Mouse (Mus musculus) right cerebral cortex, adult 18-20 months (tissue): ENCODE results near the gene Olfr1245.
"Not testable (repeated sequence)": the region's sequence is repeated elsewhere in the genome, so short reads cannot be mapped to it uniquely, and the experiment has no call there.

Experiments
- DNase-seq: peaks from one replicate; pipeline ENCODE4 v3.0.0; 2022; ENCODE audit warnings: mixed read lengths

Gene Olfr1245

GRCm38 (mm10) chr2:89578347-89578746 lies at the start of gene Olfr1245:
TSS of gene Olfr1245 (minus strand) at chr2:89578447.
- no peak for DNase-seq

GRCm38 (mm10) chr2:89618145-89618544 lies 39.9 kb upstream of the Olfr1245 start, which contains the start of gene Olfr1248:
TSS of gene Olfr1248 (minus strand) at chr2:89618245.
- not testable (repeated sequence) for DNase-seq

DNA sequence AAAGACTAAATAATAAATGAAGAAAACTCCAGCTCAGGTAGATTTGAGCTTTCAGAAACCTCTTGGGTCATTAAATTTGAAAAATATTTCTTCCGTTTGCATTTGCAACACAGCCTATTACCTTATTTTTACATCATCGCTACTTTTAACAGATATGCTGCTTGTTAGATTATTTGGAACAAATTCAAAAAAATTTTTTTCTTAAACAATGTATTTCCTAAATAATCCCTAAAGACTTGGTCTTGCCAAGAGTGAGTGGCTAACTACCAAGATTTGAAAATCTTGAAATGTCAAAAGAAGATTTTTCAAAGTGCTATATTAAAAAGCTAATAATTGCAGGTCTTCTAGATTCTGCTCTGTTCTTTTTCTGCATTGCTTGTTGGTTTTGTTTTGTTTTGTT lies 35.8 kb upstream of the Olfr1245 start, which contains the start of gene Olfr1247:
Olfr1247 (minus strand) TSS at position 101 of the 400 bp plus-strand sequence.
- DNase-seq, result no peak

DNA sequence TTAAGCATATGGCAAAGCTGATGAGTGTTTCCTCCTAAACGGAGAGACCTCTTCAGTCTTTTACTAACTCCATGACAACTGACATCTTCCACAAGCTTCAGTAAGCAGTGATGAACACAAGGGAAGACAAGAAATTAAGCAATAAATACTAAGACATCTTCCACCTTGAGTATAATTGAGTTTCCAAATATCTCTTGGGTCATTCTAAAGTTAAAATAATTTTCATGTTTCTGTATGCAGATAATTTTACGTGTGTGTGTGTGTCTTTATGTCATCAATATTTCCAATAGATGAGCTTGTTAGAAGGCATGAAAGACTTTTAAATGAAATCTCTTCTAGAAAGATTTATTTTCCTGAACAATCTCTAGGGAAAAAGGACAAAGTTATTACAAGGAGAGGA lies 14.8 kb upstream of the Olfr1245 start, which contains the start of gene Olfr1246:
Olfr1246 (minus strand) TSS at position 101 of the 400 bp plus-strand sequence.
- DNase-seq, result no peak

DNA sequence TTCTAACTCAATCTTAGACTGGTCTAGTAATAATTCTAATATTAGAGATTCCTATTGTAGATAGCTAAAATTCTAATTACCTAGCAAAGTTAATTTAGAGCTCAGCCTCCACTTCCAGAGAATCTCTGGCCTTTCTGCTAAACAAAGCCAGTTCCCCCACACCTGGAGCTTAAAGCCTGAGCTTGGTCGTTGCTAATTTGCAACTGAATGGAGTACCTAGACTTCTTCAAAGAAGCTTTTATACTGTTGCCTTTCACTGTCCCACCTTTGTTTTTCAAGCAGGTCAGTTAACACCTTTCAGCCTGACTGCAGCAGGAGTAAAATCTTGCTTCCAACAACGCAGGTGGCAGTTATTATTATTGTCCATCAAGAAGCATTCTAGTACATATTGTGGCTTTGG lies 15.5 kb downstream of the Olfr1245 start:
- not testable (repeated sequence) for DNase-seq

DNA sequence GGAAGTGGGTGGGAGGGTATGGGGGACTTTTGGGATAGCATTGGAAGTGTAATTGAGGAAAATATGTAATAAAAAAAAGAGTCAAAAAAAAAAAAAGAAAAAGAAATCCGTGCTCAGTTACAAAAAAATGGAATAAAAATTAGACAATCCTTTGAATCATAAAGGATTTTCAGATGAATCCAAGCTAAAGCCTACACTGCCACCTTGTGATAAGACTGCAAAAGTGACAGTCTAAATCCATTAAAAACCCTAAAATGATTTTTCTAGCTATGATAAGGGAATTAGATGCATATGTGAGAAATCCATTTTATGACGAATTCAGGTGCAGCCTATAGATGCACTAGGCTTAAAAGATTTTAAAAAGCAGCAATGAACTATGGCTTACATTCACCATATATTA lies 33.7 kb downstream of the Olfr1245 start:
- DNase-seq, result no peak

DNA sequence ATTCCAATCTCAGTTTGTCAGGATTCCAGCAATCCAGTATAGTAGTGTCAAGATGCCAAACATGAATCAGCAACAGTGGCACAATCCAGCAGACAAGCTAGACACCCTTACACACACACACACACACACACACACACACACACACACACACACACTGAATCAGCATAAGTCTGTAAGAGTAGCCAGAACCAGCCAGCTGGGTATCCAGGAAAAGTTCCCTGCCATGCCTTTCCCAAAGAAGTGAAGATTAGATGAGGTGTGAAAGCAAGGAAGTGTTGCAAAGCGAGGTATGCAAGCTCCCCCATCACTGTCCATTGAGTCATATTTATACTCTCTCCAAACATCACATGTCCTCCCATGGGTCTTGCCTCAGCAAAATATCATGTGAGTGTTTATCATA lies 38.3 kb downstream of the Olfr1245 start:
- DNase-seq, result peak; percentile 10

- no peak for DNase-seq
Measured at GRCm38 (mm10) chr2:89531387-89531786, 46.9 kb downstream of the Olfr1245 start, which contains the start of gene Olfr1243. TSS of gene Olfr1243 (minus strand) at chr2:89531487.
